Mouse (Mus musculus): ENCODE results near the gene Avil.

- TF ChIP-seq POLR2A (IDR thresholded peaks at IDR 0.05; ENCODE audit: low read depth, low read length) (no peak), CTCF (IDR thresholded peaks at IDR 0.05; ENCODE audit: extremely low read depth, insufficient read length, insufficient replicate concordance, low read depth, low read length) (no peak)
These were observed 36.7 kb upstream of the Avil start for GRCm38 (mm10) chr10:126963821-126964220.

Data from small intestine, adult 2 months (tissue).